Mouse (Mus musculus): ENCODE measurements around the gene Vav2.

The Vav2 gene

DNA sequence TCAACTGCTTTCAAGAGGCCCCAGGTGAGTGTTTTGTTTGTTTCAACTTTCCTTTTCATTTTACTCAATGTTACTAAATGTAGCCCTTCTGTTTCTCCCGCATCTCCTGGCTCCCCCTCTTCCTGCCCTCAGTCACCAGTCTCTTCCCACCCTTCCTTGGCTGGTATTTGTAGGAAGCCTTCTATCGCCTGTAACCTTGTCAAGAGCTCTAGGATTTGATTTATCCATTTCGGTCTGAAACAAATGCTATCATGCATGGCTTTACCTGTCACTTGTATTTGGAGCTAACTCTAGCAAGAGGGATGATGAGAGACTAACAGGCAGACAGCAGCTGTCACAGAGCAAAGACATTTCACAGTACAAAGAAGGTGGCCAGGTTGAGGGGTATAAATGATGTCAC is 18.6 kb downstream of the Vav2 start:
- no peak for DNase-seq (ENCODE audit: low spot score)

DNA sequence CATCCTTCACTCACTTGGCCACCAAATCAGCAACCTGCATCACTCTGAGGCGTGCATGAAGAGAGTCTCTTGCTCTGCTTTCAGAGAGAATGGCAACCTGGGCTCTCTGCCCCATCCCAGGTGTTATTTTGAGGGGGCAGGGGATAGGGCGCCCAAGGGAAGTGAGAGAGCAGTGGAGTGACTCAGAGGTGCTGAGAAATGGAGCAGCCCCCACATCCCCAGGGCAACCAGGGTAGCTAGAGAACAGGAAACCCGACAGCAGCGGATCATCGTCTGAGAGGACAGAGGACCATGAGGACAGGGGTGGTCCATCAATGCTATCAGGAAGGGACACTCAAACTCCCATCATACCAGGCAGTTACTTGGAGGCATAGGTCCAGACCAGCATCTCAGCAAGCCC is 19.9 kb downstream of the Vav2 start:
- DNase-seq (ENCODE audit: low spot score): no peak

DNA sequence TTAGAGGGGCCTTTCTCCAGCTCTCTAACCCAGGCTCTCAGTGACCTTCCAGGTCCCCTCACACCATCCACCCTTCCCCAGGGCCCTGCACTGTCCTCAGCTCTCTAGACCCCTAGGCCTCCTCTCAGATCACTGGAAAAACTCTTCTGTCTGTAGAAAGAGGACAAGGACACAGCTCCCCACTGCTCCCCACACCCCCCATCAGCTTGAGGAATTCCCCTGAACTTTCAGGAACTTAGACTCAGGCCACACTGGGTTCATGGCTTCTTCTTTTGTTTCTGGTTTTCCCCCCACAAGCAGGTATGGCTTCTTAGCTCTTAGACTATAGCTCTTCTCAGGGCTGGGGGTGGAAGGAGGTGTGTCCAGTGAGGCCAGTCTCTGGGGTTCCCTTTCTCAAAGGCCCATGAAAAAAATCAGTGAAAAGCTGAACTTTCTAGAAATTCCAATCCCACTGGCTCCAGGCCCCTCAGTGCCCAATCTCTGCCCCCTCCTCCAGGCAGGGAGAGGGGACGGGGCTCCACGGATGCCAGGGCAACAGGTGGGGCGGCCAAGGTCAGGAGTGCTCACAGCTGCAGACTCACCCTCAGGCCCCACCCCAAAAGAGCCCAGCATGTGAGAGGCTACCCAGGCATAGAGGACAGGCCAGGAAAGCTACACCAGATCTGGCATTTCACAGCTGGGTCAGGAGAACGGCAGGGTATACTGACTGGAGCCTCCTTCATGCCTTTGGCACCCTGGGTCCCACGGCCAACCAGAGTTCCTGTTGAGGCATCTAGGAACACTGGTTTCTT is 21.5 kb downstream of the Vav2 start:
- no peak for DNase-seq (ENCODE audit: low spot score)

DNA sequence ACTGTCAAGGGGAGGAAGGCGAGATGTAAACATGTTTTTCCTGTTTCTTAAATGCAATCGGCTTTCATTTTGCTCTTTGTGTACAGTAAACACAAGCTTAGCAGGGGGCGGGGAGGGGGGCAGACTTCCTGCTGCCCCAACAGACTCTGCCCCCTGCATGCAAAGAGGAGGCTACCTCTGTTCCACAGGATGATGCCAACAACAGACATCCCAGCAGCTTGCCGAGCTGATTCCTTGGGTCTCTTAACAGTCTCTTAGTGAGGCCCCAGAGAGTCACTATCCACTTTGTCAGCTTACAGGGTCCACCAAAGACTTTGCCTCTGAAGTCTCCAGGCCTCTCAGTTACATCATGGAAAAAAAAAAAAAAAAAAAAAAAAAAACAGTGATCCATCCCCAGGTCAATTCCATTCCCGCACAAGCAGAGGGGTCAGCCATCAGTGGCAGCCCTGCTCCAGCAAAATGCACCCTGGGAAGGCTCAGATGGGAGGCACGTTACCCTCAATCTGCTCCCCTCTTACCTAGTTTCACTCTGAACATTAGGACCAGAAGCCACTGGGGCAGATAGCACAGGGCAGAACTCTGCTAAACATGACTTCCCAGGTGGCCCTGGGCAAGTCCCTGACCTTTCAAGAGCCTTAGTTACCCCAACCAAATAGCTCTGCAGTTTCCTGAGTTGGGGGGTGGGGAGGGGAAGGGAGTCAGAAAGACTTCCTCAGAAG is 22.3 kb downstream of the Vav2 start:
- DNase-seq (ENCODE audit: low spot score): no peak

DNA sequence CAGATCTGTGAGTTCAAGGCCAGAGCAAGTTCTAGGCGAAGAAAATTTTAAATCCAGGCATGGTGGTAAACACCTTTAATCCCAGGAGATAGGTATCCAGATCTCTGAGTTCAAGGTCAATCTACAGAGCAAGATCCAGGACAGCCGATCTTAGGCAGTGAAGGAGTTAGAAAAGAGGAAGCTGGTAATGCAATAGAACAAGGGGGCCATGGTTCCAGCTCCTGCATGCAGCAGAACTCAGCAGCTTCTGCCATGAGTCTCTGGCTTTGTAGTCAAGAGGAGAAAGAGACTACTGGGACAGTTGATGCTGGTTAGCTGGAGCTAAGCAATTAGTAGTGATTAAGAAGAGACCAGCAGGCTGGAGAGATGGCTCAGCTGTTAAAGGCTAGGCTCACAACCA is 25.3 kb downstream of the Vav2 start:
- DNase-seq (ENCODE audit: low spot score): no peak

DNA sequence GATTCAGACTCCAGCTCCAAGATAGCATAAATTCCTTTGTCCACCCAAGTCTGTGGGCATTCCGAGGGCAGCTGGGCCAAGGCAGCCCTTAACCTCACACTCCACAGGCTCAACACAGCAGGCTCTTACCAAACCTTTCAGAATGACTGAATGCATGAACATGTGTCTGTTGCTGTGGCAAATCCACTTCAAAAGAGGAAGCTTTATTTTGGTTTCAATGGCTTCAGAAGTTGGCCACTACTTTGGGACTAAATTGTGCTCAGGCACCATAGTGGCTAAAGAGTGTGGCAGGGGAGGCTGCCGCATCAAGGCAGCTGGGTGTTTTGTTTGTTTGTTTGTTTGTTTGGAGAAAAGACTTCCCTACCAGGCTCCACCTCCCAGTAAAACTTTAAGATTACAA is 26.8 kb downstream of the Vav2 start:
- no peak for DNase-seq (ENCODE audit: low spot score)

DNA sequence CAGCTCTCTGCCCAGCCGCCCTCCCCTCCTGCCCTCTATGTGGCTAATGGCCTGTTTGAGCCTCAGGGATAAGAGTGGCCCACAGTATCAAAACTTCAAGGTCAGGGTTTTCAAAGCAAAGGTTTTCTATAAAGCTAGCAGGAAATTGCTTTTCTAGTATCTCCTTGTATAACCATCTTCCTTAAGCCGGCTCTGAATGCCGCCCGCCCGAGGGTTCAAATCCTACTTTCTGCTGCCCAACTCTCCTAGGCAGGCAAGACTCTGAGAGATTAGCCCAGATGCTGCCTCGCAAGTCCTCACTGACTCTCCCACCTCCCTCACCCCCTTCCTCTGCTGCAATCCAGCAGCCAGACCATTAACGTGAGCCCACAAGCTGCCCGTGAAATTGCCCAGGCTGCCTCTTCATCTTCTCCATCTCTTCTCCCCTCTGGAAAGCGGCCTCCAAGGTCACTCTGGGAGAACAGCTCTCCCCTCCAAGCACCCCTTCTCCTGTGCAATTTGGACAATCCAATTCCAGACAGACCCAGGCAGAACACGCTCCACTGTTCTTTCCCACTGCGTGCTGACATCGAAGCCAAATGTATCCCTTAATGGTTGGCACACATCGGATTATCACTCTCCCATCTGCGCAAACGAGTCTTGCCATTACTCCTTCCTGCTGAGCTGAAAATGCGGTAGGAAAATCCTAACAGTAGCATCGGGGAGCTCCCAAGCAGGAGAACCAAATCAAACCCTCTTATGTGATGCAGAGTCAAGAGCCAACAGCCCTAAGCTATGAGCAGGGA is 30.0 kb downstream of the Vav2 start:
- no peak for DNase-seq (ENCODE audit: low spot score)

DNA sequence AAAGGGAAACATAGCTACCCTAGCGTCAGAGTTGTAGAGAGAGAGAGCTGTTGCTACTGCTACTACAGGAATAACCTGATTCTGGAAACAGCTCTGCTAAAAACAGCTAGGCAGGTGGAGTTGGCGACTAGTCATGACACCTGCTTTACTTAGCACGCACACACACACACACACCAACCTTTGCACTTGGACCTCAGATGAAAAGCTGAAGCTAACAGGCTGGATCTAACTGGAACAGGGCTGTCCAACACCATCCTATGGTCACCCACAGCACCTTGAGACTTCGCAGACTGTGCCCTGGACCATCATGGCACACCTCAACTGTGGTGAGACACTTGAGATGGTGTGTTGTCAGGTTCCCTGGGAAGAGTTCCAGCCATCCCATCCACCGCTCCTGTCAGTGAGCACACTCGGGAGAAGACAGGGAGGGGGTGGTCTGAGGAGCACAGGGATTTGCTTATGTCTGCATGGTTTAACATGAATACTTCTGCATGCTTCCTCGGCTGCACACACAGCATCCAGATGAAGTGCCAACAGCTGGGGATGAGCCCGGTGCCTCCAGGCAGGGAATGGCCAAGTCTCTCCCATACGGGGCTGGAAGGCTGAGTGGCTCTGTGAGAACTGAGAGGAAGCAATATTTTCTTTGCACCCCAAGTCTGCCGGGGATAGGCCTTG is 32.5 kb downstream of the Vav2 start:
- DNase-seq (ENCODE audit: low spot score): no peak

DNA sequence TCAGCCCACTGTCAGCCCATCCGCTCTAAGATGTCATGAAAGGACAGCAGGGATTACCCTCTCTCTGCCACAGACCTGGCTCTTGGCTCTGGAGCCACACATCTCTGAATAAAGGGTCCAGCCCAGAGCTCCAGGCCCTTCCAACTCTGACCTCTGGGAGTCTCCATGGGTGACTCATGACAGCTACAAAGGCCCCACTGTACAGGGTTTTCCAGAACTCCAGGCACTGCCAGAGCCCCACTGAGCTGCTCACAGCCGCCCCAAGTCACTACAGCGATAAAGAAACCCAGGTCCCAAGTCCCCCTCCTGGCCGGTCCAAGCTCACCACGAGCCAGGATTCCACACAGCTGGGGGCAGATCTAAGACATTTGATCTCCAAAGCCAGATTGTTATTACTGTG is 34.6 kb downstream of the Vav2 start:
- DNase-seq (ENCODE audit: low spot score): no peak

DNA sequence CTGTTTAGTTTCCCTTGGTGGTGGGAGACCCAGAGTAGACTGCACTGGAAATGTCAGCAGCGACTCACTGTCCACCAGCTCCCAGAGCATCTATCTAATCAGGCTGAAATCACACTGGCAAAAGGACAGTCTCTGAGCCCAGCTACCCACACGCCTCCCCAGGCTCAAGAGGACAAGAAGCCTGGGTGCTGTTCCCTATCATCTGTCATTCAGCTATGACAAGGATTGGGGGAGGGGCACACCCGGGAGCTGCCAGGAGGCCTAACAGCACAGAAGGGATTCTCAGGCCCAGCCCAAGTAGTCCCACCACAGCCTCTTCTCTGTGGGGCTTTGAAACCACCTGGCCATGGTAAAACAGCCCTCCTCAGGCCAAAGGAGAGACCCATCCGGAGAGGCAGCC is 36.1 kb downstream of the Vav2 start:
- no peak for DNase-seq (ENCODE audit: low spot score)

DNA sequence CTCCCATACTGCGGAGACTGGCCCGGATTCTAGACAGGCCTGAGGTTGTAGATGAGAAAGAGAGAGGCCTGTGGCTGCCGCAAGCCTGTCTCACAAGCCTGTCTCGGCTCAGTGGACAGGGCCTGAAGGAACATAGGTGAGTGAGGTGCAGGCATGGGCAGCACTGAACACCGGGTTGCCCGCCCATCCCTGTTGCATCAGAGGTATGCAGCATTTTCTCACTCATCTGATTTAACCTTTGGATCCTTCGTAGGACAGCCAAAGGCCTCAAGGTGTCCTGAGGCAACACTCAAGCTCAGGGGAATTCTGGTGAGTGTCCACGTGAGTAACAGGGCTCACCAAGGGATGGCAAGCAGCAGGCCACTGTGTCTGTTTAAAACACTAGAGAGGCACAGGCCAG is 36.5 kb downstream of the Vav2 start:
- no peak for DNase-seq (ENCODE audit: low spot score)

DNA sequence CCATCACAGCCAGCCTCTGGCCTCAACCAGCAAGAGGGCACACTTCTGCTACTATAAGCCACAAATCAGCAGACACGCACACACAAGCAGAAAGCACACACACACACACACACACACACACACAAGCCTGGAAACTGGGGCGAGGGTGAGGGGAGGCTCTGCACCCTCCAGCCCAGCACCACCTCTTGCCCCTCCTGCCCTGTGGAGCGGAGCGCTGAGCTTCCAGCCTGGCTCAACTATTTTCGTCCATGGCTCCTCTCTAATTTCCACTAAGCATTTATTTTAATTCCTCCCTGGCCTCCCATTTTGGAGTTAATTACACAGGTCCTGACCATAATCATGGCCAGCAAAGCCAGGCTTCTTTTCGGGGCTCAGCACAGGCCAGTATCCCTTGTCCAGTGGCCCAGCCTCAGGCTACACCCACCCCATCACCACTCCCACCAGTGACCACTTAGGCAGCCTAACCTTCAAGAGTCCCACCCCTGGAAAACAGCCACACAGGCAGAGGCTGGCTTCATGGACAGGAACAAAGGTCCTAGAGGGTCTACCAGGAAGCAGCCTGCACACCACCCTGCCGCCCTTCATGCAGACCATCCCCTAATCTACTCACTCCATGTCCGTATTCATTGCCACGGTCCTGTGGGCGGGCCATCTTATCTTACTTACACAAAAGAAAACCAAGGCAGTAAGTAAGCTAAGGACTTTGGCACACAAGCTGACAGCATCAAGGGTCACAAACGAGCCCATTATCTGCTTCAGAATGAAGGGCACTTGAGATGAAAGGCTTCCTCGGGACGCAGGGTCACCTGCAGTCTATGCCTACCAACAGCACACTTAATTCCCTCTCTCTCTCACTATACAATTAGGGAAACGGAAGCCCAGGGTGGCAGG is 37.3 kb downstream of the Vav2 start:
- DNase-seq (ENCODE audit: low spot score): no peak

DNA sequence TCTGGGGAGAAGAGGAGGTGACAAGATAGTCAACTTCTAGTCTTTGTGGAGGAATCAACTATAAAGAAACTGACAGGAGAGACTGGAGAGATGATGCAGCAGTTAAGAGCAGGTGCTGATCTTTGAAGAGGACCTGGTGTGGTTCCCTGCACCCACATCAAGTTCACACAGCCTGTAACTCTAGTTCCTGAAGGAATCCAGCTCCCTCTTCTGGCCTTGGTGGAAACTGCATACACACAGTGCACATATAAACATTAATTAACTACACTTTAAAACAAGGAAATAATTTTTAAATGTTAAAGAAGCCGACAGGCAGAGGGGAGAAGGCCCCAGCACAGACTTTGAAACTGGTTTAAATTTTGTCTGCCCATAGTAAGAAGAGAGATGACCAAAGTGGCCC is 39.6 kb downstream of the Vav2 start:
- DNase-seq (ENCODE audit: low spot score): no peak

DNA sequence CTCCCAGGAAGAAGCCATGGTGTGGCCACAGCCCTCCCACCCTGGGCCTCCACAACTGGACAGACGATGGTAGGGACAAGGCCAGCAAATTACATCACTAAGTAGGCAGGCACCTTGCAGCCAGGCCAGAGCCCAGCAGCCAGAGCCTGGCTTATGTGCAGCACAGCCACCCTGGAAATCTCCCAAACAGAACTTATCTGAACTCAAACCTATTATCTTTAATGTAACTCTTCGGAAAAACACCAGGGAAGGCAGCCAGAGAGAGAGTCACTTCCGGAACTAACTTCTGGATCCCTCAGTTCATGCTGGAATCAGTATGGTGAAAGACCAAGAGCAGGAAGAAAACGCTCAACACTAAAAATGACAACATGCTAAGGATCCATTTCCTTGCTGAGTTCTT is 45.1 kb downstream of the Vav2 start:
- DNase-seq (ENCODE audit: low spot score): peak; percentile 70

DNA sequence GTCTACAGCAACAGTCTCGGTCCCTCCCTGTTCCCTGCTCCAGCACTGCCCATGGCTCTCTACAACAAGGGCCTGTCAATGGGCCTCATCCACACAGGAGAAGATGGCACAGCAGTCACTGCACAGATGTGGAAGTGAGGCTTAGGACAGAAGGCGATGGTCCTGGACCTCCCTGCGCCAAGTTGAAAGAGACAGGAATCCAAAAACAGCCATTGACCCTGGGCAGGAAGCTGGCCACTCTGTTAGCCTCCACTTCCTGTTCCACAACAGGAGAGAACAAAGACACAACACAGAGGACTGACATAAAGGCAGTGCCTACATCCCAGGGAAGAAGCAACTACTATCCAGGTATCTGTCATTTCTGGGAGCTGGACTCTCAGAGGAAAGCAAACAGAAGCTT is 45.6 kb downstream of the Vav2 start:
- DNase-seq (ENCODE audit: low spot score): no peak

DNA sequence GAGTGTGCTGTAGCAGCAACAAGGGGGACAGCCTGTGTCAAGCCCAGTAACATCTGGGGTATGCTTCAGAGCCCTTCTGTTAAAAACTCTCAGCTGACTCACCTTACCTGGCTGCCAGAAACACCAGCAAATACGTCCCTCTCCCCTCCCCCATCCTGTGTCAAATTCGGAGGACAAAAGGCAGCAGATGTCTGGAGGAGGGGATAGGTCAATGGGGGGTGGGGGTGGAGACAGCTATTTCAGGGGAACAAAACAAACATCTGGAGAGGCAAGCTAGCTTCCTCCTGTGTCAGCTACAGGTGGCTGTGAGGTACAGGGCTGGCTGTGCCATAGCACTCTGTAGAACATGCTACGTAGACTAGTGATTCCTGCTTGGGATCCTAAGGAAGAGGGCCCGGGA is 49.0 kb downstream of the Vav2 start:
- no peak for DNase-seq (ENCODE audit: low spot score)

DNA sequence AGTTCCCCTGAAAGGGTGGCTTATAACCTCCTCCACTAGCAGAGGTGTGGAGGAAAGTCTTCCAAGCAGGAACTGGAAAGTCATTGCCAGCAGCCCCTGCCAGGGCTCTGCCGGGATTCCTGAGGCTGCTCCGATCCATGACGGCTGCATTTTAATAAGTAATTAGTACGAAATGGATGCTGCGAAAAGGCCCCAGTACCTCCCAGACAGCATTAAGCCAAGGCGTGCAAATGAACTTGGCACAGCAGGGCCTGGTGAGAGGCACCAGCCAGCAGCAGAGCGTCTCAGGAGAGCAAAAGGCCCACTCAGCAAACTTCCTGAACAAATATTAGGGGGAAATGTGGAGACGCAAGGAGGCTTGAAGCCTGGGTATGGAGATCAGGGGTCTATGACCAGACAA is 49.7 kb downstream of the Vav2 start:
- no peak for DNase-seq (ENCODE audit: low spot score)

DNA sequence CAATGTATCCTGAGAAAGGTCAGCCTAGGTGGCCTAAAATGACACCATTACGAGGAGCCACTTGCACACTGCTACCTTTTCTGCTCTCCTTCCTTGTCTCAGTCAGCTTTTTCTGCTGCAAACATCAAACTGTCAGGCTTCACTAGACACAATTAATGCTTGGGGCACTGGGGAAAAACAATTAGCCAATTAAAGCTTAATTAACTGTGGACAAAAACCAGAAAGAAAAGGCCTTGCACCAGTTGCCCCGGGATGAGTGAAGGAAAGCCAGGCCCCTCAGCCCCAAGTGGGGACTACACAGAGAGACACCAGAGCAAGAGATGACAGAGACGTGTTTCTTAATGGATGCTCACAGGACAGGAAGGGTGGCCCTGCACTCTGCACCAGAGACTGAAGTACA is 51.7 kb downstream of the Vav2 start:
- no peak for DNase-seq (ENCODE audit: low spot score)

DNA sequence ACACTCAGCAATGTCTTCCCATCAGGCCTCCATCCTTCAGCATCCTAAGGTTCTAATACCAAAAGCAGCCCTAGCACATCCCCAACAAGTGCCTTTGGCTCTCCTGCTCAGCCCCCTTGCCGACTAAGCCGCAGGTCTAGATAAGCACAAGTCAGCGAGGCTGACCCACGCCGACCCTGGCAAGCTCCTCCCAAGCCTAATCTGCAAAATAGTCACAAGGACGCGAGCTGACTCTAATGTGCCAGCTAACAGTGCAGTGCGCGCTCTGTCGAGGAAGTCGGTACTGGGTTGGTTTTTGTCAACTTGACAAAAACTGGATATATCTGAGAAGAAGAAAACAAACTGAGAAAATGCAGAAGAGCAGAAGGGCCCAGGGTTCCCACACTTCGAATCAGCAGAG is 53.5 kb downstream of the Vav2 start:
- no peak for DNase-seq (ENCODE audit: low spot score)

DNA sequence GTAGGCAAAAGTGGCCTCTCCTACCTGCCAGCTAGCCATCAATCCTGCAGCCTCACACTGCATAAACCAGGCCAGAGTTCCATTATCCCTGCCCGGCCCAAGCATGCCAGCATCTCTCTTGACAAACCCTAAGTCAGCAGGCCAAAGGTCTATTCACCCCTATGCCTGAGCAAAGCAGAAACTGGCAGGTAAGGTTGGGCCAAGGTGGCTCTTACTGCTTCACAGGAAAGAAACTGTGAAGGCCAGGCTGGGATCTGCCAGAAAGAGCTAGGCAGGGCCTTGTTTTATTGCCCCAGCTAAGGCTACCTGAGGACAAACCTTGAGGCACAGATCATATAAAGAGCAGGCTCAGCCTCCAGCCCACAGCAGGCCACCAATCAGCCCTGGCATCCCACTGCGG is 55.4 kb downstream of the Vav2 start:
- DNase-seq (ENCODE audit: low spot score): no peak

DNA sequence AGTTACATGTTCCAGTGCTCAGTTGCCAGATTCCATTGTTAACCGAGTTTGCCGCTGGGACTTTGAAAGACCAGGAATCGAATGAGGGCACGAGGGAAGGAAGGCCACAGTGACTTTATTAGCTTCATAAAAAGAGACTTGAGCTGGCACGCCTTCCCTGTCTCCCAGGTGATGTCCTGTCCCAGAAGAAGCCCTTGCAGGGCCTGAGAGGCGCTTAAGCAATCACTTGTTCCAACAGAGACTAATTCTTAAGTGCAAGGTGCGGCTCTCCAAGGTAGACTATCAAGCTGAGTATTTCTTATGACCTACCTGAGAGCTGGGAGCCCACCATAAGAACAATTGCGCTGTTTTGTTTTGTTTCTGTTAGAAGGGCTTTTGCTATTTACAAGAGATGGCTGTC is 57.9 kb downstream of the Vav2 start:
- DNase-seq (ENCODE audit: low spot score): no peak

DNA sequence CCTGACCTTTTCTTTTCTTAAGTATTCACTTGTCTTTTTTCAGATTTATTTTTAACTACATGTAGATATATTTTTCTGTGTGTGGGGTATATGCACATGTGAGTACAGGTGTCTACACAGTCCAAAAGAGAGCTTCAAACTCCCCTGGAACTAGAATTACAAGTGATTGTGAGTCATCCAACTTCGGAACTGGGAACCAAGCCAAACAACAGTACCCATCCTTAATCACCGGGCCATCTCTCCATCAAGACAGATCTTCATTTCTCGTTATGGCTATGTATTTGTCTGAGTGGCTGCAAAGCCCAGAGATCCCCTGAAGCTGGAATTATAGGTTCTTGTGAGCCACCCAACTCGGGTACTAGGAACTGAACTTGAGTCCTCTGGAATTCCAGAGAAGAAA is 61.5 kb downstream of the Vav2 start:
- no peak for DNase-seq (ENCODE audit: low spot score)
